Mouse (Mus musculus) ovary, postnatal 14 days (tissue): ENCODE data around the gene Osbpl8.

Experiments
- DNase-seq: peaks from one replicate; pipeline ENCODE4 v3.0.0; 2022; ENCODE audit warnings: low spot score

Gene Osbpl8

DNA sequence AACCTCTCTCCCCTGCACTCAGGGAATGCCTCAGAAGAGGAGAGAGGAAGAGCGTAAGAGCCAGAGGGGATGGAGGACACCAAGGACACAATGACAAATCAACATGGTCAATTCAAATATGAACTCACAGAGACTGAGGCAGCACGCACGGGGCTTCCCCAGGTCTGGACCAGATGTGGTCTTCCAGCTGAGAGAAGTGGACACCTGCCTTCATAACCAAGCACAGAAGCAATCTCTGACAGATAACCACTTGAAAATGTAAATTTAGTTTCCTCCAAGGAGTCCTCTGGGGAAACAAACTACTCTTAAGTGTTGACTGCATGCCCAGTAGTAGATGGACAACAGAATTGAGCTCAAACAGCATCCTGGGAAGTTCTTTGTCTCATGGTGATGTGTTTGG is 9.5 kb upstream of the Osbpl8 start:
- DNase-seq: no peak

DNA sequence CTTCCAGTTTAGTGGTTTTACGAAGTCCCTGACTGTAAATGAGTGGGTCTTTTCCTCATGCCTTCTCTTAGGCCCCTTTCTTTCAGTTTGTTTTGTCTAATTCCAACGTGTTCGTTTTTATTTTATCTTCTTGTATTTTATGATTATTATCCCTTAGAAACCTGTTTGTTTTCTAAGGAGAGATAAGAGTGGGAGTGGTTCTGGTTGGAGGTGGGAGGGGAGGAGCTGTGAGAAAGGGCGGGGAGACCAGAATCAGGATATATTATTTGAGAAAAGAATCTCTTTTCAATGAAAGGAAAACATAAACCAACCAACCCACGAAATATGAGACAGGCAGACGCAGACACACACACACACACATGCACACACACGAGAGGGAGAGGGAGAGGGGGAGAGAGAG is 9.0 kb upstream of the Osbpl8 start:
- no peak for DNase-seq

DNA sequence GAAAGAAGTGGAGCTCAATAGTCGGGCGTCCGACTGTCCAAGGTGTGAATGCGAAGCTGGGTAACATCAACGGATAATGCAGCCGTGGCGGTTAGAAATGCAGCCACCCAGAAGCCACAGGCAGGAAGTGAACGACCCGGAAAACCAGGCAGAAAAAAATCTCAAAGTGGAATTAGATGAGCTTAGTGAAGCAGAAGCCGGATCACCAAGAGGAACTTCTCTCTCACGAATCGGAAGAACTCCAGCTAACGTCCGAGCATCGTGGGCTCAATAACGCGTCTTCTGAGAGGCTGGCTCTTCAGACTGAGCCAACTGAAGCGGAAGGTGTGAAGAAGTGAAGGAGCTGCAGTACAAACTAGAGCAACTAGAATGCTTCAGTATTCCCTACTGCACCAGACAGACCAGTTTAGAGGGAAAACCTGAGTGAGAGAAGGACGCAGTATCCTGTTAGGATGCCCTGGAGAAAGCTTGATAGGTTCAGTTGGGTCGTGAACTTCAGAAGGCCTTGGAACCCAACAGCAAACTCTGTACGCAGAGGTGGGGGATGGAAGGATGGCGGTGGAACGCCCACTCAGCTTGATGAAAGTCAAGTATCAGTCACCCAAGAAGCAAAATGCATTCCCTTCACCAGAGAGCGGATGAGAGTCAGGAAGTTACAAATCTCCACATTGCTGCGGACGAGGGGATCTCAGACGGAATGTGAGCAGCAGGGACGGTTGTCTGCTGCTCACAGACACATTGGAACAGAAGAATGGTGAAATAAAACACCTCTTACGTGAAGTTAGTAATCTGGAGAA is 8.0 kb upstream of the Osbpl8 start:
- no peak for DNase-seq

DNA sequence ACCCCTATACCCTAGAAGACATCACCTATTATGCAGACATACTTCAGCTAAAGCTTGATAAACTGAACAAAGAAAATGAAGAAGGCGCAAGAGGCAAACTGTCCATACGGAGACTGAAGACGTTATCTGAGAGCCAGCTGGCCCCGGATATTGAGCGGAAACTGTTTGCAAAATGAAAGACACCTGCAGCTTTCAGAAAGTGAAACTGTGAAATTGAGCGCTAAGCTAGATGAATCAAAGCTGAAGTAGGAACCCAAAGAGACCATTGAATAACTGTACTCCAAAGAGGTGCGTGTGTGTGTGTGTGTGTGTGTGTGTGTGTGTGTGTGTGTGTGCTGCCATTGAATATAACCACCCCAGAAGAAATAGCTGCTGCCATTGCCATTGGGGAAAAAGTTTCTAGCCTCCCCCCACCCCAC is 7.3 kb upstream of the Osbpl8 start:
- no peak for DNase-seq

DNA sequence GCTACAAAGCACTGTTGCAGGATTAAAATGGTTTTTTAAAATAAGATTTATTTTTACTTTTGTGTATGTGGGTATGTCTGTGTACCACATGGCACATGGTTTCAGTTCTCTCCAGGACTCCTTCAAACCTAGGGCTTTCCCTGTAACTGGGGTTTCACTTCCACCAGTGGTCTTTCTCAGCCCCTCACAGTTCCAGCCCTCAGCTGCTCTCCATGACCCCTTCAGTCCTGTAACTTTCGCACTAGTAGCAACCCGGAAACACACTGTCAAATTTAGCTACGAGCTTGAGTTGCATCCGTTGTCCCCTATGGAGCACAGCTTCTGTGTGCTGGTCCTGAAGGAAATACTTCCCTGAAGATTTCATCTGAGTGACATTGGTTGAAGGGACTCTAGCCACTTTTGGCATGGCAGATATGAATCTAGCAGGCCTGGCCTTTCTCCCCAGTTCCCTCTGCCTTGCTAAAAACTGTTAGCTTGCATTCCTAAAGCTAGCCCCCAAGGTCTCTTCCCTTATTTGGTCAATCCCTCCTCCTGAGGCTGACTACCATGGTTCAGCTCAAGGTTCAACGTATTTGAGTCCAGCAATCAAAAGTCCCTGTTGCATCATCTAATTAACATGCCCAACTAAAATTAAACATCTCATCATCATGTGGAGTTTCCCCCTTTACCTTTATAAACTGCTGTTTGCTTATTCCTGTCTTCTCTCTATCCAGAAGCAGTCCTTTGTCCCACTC is 4.6 kb upstream of the Osbpl8 start:
- DNase-seq: no peak

DNA sequence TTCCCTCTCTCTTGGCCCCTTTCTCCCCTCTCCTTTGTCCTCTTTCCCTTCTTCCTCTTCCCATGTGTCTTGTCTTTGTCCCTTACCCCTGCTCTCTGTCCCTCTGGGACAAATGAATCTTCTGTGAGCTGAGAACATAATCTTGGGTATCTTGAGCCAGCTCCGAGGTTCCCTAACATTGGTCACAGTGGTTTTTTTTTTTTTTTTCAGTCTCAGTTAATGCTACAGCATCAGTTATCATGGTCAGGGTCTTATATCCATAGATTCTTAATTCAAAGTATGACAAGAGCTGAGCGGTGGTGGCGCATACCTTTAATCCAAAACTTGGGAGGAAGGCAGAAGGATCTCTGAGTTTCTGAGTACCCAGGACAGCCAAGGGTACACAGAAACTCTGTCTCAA is 4.0 kb upstream of the Osbpl8 start:
- no peak for DNase-seq

DNA sequence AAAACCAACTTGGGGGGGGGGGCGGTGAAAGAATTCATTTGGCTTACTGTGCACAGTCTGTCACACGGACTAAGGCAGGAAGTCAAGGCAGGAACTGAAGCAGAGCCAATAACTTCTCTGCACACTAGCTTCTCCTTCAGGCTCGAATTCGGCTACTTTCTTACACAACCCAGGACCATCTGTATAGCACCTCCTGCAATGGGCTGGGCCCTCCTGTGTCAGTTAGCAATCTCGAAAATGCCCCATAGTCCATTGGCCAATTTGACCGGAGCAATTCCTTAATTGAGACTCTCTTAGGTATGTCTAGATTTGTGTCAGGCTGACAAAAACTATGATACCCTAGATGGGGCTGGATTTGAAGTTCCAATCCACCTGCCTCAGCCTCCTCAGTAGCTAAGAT is 3.2 kb upstream of the Osbpl8 start:
- DNase-seq: no peak

DNA sequence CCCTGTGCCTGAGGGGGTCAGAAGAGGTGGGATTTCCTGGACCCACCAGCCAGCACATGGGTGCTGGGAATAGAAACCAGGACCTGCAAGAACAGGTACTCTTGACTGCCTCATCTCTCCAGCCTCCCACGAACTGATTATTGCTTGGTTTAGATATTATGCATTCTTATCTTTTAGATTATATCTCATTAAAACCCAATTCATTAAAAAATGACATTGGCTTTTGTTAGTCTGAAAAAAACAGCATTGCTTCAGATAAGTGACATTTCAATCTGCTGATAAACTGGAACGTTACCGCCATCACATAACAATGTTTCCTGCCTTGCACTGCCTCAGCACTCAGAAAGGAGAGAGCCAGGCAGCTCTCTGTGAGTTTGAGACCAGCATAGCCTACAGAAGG is 1.5 kb upstream of the Osbpl8 start:
- no peak for DNase-seq

DNA sequence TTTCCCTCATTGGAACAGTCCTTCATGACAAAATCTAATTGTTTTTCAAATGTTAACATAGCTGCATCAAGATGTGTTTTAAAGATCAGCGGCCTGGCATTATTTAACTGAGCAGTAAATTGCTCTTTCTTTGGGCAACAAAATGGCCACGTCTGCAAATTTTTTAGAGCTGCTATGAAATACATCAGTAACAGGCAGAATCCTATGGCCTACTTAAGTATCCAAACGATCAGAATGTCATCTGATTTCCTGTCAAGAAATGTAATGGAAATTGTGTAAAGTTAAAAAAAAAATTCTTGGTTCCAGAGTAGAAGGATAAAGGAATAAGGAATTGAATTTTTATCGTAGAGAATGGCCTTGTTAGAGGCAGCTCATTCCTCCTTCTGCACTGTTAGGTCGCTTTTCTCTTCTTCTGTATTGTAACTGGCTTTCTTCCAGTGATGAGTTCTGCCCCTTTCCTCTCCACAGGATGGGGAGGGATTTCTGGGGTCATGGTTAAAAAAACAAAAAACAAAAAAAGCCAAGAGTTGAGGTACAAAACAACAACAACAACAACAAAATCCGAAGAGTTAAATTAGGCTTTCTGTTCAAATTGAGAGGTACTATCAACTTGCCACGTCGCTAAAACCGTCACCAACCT is 831 bp upstream of the Osbpl8 start:
- no peak for DNase-seq

DNA sequence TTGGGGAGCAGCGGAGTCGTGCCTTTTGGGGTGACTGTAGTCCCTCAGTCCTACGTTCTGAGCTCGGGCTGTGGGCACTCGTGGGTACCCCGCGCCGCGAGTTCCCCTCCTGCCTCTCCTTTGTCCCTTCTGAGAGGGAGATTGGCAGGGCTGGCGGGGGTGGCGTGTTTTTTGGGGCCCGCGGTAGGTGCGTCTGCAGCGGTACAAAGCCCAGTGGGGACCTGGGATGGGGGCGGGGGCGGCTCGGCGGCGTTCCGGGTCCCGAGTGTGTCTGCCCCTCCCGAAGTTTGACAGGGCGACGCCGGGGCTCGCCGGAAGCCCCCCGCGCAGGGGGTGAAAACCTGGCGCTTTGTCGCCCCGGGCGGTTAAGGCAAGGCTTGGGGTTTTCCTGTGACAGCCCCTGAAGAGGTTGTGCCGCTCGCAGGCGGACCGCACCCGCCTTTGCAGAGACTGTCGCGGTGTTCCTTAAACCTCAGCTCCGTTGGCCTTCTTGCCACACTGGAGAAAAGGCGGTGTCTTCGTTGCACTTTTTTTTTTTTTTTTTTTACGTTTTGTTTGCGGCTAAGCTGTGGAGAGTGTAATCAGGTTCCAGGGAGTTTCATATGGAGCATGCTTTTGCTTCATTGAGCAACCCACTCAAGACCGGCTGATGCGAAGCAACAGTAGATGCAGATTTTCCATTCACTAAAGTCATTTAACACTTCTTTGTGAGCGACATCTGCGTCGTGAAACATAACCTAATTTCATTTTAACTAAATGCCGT is 848 bp downstream of the Osbpl8 start:
- peak; percentile 27 for DNase-seq

DNA sequence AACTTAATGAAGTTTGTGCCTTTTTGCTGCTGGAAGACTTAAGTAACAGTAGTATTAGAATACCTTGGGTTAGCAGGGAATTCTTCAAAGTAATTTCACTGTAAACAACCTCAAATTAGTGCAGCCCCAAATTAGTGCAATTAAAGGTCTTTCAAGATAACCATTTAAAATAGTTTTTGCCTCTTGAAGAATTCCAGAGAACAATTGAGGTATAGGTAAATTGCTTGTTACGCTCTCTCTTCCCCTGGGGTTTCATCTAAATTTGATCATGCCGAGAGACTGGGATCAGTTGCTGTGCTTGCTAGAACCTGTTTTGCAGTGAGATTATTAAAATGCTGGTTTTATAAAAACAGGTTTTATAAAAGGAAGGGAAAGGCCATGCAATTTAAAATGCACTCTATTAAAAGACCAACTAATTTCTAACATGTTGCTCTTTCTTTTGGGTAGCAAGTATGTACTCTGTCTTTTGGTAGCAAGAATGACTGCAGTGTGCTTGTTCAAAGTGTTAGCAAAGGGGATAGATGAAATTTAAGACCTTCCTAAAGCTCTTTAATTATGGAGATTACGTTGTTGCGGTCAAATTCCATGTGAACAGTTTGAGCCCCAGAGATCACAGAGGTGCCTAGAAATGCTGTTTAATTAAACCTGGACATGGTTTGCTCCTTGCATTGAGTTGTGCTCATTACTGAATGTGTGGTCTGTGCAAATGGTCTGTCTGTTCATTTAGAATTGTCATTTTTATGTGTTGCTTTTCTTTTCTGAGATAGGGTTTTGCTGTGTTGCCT is 1.7 kb downstream of the Osbpl8 start:
- DNase-seq: no peak

DNA sequence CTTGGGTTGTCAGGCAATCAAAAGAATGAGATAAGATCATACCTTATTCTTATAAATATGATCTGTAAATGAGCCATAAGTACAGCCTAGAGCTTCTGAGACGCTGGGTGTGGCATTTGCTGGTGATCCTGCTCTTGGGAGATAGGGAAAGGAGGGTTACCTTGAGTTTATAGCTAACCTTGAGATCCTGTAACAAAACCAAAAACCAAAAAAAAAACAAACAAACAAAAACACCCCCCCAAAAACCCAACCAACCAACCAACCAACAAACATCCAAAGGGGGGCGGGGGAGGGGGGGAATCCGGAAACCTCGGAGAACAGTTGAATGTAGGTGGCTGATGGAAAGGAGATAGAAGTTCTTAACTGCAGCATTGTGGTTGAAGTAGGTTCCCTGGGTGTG is 2.9 kb downstream of the Osbpl8 start:
- no peak for DNase-seq

DNA sequence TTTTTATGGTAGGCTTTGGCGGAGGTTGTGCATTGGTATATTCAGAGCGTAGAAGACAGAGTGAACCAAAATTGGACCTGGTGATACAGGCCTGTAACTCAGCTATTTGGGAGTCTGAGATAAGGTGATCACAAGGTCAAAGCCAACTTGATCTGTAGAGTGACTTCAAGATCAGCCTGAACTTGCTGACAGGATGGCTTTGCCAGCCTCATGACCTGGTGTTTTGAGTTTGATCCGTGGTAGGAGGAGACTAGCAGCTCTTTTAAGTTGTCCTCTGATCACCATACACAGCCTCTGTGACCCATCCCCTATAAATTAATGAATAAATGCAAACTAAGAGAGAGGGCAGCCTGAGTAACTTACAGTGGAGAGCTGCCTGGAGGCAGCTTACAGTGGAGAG is 3.8 kb downstream of the Osbpl8 start:
- DNase-seq: no peak

DNA sequence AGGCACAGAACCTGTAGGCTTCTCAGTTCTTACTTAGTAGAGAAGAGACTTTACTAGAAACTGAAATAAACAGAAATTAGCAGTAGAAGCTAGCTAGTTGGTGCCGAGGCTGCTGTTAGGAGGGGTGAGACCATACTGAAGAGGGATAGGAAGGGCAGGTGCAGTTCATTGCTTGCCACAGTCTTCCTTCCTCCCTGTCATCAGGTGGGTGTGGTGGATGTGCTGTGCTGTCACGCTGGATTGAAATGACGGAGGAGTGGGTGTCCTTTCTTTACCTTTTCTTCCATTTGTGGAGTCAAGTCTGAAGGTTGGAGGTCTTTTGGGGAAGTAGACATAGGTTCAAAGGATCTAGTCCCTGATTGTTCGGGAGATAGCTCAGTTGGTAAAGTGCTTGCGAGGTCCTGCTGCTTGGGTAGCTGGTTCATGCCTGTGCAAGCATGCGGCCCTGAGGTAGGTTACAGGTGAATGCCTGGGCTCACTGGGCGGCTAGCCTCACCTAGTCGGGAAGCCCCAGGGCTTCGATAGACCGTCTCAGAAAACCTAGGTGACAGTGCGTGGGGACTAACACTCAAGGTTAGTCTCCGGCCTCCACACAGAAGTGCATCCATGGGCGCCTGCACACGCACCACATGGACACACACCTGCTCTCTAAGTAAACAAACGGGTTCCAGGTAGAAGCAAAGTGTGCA is 6.8 kb downstream of the Osbpl8 start:
- no peak for DNase-seq

DNA sequence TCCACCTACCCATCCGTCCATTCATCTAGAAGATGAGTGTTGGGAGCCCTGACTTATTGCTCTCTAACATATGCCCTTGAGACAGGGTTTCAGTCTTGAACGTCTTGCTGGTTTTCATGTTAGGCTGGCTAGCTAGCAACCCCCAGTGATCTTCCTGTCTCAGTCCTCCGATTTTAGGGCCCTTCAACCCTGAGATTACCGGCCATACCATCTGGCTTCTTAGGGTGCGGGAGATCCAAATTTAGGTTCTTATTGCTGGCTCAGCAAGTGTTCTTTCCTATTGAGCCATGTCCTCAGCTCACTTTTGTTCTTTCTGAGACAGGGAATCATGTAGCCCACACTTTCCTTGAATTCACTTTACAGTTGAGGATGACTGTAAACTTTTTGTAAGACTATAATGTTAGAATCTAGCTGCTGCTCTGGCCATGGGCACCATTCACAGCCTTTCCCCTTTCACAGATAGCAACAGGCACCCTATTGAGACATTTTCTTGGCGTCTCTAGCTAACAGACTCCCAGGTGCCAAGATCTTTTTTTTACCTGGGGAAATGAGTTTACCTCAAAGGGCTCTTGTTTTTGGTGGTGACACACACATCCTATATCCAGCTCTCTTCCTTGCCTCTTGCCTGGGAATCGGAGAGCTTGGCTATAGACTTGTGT is 9.2 kb downstream of the Osbpl8 start:
- DNase-seq: no peak

DNA sequence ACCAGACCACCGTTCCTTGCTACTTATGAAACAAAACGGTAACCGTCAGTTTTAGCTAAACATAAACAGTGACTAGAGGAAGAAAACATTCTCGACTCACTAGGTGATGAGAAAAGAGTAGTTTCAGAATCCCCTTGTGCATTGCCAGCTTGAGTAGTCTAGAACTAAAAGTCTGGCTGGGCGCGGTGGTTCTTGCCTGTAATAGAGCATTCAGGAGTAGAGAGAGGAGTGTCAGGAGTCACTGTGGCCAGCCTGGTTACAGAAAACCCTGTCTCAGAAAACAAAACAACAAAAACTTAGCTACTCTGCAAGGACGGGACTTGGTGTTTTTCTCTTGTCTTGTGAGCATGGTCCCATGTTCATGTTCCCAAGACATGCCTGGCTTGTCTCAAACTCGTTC is 12.8 kb downstream of the Osbpl8 start:
- DNase-seq: no peak

DNA sequence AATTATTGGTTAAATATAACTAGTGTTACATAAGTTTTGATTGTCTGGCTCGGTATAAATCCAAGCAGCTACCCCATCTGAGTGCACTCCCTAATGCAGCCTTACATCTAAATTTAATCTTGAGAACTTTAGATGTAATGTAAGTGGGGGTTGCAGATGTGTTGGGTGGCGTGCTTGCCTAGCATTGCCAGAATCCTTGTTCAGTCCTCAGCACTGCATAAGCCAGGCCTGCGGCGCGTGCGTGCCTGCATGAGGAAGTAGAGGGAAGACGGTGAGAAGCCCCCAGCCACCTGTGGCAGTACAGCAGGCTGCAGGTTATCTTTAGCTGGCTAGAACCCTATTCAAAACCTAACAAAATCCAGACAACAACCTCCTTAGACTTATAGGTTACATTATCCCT is 13.5 kb downstream of the Osbpl8 start:
- no peak for DNase-seq

DNA sequence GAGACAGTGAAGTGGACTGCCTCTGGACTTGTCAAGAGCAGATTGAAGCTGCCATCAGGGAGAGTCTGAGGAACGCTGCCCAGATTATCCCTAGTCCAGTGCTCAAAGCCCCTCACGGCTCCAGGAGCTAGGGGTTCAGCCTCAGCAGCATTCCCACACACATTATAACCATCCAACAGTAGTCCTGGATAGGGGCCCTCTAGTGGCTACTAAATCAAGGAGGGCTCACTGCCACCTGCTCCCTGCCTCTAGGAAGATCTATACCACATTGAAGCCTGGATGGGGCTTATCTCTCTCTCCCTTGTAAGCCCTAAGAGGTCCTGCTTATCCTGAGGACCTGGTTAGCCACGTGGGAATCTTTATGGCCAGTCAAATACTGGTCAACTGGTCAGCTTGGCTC is 16.1 kb downstream of the Osbpl8 start:
- DNase-seq: no peak

DNA sequence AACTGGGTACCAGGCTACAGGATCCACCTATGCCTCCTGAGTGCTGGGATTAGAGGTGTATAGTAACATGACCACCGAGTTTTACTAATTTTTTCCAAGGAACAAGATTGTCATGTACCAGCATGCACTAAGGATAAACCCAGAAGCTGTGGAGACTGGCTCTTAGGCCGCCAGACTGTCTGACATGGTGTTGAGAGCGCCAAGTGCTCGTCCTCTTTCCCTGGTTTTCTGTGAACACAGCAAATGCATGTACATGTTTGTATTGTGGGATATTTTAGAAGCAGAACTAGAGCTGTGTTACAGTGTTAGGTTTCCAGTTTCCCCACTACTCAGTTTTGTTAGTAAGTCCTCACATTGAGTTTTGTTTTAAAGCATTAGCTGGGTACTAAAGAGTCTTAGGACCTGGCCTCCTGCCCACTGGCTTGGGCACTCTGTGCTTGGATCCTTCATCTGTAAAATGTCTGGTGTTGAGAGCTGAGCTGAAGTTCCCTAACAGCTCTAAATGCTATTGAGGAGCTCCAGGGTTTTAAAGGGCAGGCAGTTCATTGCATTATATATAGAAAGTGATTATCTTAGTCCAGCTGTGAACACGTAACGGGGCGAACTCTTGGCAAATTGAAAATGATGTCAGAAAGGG is 19.2 kb downstream of the Osbpl8 start:
- DNase-seq: no peak
